Mouse (Mus musculus) frontal cortex, adult 2 months (tissue): Measurements from ENCODE around the gene Vps33b. TPM values are rescaled to one million over a fixed set of nuclear protein-coding genes. Genes with fewer than 3 reads are reported as not detected.

Experiments
- DNase-seq, 2 experiments: peaks; one replicate each; pipeline ENCODE4 v3.0.0; 2022; ENCODE audit warnings: low spot score in 1 of 2; ENCODE audit errors: extremely low spot score in 1 of 2
- polyA plus RNA-seq: library from polyadenylated mRNA; depleted of rRNA; stranded (reverse); fragments of >200 nt; gene quantifications from 2 replicates; pipeline ENCODE4 v1.2.3, GENCODE M21; 2012; rRNA removed

Vps33b gene
- 26.2 and 27.3 TPM in 2 replicates for polyA plus RNA-seq

DNA sequence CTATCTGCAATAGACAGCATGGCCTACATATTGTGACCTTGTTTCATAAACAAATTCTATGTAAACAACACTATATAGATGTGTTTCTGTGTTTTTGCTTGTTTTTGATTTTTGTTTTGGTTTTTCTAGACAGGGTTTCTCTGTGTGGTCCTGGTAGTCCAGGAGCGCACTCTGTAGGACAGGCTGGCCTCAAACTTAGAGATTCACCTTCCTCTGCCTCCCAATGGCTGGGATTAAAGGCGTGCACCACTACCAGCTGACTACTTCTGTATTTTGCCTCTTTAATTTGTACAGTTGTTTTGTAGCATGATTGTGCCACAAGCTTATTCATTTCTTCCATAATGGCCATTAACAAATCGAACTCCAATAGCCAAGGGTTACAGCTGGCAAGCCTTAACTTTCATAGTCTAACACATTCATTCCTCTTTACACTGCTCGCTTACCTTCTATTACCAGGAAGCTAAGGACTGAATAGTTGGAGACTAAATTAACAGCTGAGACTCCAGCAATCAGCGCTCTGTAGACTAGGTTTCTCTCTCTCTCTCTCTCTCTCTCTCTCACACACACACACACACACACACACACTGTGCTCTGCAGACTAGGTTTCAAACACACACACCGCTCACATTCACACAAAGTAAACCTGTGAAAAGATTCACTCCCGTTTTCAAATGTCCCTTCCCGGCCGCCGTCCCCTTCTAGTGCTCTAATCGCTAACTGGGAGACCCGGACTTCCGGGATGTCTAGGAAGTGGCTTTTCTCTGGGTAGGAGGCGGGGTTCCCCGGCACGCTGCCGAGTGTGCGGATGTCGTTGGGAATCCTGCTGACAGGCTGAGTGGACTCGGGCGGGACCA, at the start of gene Vps33b:
Gene Vps33b (plus strand): TSS at position 753 of the 854 bp plus-strand sequence.
- peak; percentile 86 to 99 for DNase-seq

DNA sequence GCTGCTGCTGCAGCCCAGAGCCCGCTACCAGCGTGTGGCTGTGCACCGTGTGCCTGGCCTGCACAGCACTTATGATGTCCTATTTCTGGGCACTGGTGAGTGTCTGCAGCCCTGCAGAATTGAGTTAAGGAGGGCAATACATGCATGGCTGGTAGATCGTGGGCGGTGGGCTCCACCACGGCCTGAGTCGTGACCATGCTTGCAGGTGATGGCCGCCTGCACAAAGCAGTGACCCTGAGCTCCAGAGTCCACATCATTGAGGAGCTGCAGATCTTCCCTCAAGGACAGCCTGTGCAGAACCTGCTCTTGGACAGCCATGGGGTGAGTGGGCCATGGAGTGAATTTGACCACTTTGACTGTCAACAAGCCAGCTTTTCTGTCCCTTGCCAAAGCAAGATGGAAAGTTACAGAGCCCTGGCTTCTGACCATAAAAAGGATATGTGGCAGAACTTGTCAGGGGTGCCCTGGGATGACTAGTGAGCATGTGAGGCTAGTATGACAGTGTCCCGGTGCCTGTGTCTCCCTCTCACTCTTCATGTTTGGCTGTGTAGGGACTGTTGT, 49.1 kb upstream of the Vps33b start:
- no peak for DNase-seq

DNA sequence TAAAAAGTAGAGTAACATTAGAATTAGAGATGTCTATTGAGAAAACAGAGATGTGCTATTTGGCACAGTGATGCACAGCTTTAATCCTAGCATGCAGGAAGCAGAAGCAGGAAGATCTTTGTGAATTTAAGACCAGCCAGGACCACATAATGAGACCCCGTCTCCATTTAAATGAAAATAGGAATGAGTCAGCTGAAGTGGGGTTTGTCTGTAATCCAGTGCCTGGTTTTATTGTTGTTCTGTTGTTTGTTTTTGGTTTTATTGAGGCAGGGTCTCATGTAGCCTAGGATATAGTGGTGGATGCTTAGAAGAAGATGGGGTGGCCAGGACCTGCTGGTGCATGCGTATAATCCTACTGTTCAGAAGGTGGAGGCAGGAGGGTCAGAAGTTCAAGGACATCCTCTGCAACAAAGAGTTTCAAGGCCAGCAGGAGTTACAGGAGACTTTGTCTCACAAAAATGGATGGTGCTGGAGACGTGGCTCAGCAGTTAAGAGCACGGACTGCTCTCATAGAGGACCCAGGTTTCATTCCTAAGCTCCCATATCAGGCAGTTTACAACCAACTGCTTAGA, 48.2 kb upstream of the Vps33b start:
- DNase-seq: no peak

DNA sequence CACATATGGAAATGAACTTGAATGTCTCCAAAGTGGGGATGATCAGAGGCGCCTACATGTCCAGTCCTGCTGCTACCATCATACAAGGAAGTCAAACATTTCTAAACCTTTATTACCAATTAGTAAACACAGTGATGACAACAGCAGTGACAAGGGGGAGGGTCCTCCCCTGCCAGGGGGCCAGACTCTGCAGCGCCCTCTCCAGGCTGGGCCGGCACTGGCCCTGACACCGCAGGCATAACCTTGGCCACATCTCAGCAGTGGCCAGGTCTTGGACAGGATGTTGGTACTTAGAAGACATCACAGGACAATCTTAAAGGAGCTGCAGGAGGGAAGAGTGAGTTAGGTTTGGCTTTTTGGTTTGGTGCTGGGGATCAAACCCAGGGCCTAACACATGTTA, 42.4 kb upstream of the Vps33b start:
- no peak for DNase-seq

DNA sequence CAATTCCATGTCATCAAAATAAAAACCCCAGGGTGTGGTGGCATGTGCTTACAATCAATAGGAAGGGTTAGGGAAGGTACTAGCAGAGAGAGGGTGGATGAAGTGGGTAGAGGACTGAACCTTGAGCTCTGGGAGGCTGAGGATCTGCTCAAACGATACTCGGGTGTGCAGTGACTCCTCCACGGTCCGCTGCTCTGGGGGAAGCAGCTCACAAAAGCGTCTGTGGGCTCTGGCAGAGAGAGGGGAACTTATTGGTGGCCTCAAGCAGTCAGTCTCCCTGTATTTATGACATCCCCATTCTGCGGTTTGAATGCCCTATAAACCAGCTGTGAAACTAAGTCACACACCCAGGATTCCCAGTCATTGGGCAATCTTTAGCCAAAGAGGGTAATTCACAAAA, 39.3 kb upstream of the Vps33b start:
- DNase-seq: no peak

DNA sequence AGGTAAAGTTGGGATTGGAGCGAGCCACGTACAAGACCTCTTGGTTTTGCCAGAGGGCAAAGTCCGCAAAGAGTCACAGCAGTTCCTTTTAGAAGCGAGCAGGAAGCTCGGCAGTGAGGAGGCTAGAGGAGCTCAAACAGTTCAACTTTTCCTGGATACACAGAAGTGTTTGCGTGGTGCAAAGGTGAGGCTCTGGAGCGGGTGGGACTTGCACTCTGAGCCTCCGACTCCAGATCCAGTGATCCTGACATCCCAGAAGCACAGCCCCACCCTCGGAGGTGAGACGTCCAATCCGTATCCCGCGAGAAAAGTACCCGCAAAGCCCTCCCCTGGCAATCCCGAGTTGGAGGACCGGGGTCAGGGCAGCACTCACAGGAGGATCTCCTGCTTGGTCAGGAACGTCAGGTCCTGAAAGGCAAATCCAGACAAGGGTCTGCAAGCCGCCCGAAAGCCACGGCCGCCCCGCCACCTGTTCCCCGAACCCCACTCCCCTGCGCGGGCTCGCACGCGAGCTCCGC, 37.4 kb upstream of the Vps33b start:
- no peak for DNase-seq

DNA sequence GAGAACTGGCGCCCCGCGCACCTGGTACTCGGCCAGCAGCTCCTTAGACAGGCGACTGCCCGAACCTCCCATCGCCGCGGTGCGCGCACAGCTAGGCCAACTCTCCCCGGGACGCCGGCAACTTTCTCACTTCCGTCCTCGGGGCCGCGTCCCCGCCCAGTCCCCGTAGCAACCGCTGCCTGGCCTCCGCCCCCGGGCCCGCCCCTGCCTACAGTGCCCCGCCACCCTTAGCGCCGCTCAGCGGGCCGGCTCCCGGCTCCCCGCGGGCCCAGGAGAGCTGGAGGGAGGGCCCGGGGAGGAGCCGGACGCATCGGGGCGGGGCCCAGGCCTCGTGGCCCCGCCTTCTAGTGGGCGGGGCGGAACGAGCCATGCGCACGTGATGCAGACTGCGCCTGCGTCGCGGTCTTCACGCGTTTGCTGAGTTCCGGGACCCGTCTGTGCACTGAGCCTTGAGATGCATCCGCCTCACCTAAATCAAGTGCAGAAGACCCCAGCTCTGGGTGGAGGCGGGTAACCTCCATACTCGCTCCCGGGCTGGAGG, 36.9 kb upstream of the Vps33b start, which contains the start of the genes Cib1 and Gdpgp1:
Gene Cib1 (minus strand): TSS at position 325 of the 541 bp plus-strand sequence.
Gene Gdpgp1 (plus strand): TSS at position 377 of the 541 bp plus-strand sequence.
- peak; percentile 80 to 95 for DNase-seq

DNA sequence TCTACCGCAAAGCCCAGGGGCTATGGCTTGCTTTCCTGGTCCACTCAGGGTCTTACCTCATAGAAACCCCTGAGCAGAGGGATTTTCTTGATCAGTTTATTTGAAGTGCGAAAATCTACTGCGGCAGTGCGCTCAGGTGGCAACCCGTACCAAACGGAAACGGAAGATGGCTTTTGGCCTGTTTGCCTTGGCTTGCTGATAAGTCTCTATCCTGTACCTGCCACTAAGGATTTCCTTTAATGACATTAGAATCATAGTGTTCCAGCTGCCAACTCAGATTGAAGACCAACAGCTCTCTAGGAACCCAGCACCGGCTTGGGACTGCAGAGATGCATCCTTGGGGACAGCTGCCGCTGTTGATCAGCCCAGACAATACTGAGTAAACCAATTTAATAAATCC, 35.6 kb upstream of the Vps33b start:
- no peak for DNase-seq

DNA sequence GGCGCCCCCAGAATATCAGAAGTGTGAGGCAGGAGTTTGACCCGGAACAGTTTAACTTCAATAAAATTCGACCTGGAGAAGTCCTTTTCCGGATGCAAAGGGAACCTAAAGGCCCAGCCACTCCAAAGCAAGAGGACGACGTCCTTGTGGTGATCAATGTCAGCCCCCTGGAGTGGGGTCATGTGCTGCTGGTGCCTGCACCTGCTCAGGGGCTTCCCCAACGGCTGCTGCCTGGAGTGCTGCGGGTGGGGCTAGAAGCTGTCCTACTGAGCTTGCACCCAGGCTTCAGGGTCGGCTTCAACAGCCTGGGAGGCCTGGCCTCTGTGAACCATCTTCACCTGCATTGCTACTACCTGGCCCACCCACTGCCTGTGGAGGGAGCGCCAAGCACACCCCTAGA, 30.9 kb upstream of the Vps33b start:
- no peak for DNase-seq

DNA sequence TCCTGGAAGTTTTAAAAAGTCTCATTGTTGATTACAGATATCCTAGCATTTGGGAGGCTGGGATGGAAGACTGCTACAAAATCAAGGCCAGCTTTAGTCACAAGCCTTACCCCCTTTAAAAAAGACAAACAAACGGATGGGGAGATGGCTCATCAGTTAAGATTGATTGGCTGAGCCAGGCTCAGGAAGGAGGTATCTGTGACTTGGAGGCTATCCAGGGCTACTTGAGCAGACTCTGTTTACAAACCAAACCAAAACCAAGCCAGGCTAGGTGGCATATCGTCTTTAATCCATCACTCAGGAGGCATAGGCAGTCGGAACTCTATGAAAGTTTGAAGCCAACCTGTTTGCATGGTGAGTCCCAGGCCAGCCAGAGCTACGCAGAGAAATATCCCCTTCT, 27.8 kb upstream of the Vps33b start:
- no peak for DNase-seq

DNA sequence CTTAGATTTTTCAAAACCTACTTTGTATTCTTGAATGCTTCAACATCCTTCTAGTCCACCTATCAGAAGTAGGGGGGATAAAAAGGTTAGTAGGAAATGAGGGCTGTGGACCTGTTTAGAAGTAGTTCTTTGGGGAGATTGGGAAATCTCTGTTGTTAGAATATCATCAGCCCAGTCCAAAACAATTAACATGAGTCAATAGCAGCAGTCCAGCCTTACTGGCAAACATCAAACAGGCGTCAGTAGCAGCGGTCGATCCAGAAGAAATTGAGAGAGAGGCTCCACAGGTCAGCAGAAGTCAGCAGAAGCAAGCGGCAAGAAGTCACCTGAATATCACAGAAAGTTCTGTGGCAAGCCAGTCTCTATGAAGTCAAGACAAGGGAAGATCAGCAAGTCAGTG, 24.6 kb upstream of the Vps33b start:
- no peak for DNase-seq

DNA sequence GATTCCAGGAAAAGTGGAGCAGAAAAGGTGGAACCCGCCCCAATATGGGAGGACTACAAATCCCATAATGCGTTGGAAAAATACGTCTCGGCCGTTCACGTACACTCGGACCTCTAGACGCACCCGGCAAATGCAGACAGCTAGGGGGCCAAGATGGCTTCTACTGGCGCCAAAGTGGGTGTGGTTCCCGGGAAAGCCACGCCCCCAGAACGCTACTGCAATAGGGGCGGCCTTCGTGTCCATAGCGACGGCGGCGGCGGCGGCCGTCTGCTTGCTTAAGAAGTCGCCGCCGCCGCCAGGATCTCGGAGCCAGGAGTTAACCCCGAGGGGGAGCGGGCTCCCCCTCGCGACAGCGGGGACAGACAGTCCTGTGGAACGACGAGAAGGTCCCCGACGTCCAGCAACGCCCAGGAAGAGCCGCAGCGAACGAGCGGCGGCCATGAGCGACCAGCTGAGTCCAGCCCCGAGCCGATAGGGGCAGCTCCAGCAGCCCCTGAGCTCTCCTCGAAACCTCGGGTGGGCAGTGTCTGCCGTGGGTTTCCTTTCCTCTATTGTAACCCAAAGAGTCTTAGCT, 23.2 kb upstream of the Vps33b start, which contains the start of gene Ttll13:
Gene Ttll13 (plus strand): TSS at position 229 of the 574 bp plus-strand sequence.
- DNase-seq: peak; percentile 96 to 97

DNA sequence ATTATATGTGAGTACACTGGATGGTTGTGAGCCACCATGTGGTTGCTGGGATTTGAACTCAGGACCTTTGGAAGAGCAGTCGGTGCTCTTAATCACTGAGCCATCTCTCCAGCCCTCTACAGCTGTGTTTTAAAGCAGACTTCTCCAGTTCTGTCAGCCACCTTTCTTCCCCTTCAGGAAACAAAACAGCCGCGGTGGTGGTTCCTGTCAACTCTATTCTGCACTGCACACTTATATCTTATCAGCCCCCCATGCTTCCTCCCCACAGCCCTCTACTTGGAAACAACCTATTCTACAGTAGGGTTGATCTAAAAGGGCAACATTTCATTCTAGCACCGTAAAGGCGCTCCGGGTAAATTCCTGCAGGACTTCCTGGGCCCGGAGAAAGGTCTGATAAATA, 22.6 kb upstream of the Vps33b start:
- no peak for DNase-seq

DNA sequence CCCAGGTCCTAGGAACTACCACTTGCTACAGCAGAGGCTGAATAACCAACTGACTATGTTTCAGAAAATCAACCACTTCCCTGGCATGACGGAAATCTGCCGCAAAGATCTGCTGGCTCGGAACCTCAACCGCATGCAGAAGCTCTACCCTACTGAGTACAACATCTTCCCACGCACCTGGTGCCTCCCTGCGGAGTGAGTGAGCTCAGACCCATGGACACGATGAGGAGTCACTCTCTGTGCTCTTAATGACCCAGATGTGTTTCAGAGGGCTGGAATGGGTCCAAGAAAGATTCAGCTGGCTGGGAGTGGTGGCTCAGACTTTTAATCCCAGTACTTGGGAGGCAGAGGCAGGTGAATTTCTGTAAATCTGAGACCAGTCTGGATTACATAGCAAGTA, 17.0 kb upstream of the Vps33b start:
- no peak for DNase-seq

DNA sequence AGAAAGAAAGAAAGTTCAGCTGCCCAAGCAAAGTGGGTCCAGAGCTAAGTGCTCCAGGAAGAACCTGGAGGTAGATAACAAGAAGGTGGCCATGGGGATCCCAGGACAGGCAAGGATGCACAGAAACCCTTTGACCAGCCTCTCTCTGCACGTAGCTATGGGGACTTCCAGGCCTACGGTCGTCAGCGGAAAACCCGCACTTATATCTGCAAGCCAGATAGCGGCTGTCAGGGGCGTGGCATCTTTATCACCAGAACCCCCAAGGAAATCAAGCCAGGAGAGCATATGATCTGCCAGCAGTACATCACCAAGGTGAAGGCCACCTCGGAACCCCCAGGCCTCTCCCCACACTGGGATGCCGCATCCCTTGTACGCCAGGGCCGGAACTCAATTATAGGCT, 16.6 kb upstream of the Vps33b start:
- no peak for DNase-seq

DNA sequence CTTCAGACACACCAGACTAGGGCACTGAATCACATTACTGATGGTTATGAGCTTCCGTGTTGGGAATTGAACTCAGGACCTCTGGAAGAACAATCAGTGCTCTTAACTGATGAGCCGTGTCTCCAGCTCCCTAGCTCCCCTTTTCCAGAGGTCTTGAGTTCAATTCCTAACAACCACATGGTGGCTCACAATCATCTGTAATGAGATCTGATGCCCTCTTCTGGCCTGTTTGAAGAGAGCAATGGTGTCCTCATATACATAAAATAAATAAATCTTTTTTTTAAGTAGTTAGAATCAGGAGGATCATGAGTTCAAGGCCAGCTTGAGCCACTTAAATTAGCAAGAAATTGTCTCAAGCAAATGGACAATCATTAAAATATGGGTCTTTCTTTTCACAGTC, 13.5 kb upstream of the Vps33b start:
- no peak for DNase-seq

DNA sequence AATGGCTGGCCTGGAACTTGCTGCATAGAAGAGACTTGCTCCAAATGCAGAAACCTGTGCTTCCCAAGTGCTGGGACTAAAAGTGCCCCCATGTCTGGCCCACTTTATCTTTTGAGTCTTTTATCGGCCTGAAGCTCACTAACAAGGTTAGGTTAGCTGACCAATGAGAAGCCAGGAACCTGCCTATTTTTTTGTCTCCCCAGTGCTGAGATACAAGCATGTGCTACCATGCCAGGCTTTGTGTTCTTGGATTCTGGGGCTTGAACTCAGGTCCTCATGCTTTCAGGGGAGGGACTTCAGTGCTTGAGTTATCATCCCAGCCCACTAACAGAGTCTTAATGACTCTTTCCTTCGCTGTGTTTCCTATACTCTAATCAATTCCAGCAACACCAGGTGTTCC, 11.7 kb upstream of the Vps33b start:
- no peak for DNase-seq

DNA sequence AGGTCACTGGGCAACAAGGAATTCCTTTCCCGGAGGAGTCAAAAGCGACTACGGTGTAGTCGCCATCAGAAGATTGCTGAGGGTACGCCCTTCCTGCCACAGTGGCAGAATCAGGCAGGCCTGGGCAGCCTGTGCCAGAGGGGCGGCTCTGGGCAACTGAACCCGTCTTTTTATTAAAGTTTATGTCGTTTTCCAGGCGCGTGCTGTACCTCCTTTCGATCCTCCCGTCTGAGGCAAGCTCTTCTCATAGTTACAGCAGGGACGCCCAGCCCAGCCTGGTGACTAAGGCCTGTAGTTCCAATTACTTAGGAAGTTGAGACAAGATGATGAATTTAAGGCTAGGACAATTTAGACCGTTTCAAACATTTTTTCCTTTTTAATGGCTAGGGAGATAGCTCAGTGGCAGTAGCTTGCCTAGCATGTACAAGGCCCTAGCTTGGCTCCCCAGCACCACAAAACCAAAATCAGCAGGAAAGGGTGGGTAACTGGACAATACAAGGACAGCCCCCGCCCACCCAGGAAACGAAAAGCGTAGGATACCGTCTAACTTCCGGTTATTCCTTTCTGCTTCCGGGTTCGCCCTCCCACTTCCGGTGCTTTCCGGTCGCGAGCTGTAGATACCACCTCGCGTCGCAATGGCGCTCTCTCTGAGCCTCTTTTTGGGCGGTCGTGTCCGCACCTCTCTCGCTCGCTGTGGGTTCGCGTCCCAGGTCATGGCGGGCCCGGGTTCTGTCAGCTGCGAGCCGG, 8.7 kb upstream of the Vps33b start, which contains the start of gene Ngrn:
Gene Ngrn (plus strand): TSS at position 591 of the 747 bp plus-strand sequence.
- peak; percentile 71 to 90 for DNase-seq

DNA sequence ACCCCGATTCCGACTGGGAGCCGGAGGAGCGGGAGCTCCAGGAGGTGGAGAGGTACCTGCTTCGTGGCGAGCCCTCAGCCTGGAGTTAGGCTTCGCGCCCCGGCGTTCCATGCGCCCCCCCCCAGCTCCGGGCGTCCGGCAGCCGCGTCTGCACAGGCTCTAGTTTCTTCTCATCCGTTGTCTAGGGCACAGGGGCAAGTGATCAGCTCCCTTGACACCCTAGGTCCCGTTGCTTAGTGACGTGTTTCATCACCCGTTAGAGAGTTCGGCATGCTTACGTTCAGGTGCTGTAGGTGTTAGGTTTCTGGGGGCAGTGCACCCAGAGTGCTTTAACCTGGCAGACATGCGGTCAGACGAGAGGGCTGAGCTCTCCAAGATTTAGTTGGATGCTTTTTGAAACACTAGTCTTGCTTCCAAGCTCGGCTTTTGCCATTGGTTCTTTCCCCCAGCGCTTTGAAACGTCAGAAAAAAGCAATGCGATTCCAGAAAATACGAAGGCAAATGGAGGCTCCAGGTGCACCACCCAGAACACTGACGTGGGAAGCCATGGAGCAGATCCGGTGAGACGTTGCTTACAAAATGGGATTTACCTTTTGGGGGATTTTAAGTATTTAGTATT, 8.0 kb upstream of the Vps33b start:
- peak in 1 of 2 experiments; percentile 40 for DNase-seq

DNA sequence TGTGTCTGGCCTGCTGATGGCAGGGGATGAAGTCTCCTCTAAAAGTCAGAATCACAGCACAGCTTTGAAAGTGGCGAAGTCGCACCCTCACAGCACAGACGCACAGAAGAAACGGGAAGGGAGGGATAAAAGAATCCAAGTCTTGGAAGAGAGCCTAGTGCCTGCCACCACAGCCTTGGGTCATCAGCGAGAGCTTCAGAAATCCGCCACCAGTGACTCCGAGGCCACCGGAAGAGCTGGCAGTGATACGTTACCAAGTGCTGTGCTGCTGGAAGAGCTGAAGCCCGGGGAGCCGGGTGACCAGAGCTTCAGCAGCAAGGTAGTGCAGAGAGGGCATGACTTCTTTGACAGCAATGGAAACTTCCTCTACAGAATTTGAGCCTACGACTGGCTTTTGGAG, 4.8 kb upstream of the Vps33b start:
- no peak for DNase-seq
